Mouse (Mus musculus) liver, embryonic 14.5 days (tissue): ENCODE data around the gene Slc13a1.

ENCODE experiments used
- CTCF ChIP-seq: IDR thresholded peaks from 2 replicates; pipeline ENCODE4 v1.5.1; 2016; ENCODE audit warnings: antibody characterized with exemption, low read depth, control low read depth
- EP300 ChIP-seq: IDR thresholded peaks from 2 replicates; pipeline ENCODE4 v1.6.1; 2016; ENCODE audit warnings: antibody characterized with exemption, low read depth

- no peak for TF ChIP-seq CTCF
- no peak for TF ChIP-seq EP300
Observed at GRCm38 (mm10) chr6:24076089-24076488, 91.8 kb downstream of the Slc13a1 start.
